Mouse (Mus musculus) hindbrain, embryonic 10.5 days (tissue): ENCODE results near the gene Hfm1. TPM values are rescaled to one million over a fixed set of nuclear protein-coding genes. Genes with fewer than 3 reads are reported as not detected.

Experiments used
- DNase-seq: peaks from one replicate; pipeline ENCODE4 v3.0.0-alpha.2; 2017; ENCODE audit warnings: low spot score
- H3K27ac ChIP-seq: fragments of 300-500 bp; sonication (generic); 2 replicates; pipeline ENCODE4 v1.5.1; 2016; ENCODE audit warnings: mild to moderate bottlenecking, moderate library complexity
- H3K27me3 ChIP-seq: fragments of 300-500 bp; sonication (generic); 2 replicates; pipeline ENCODE4 v1.6.1; 2016; ENCODE audit warnings: mild to moderate bottlenecking; ENCODE audit not compliant: poor library complexity, insufficient read depth, severe bottlenecking
- H3K36me3 ChIP-seq: fragments of 300-500 bp; sonication (generic); 2 replicates; pipeline ENCODE4 v1.6.1; 2016; ENCODE audit warnings: mild to moderate bottlenecking, moderate library complexity
- H3K4me1 ChIP-seq: fragments of 300-500 bp; sonication (generic); replicated peaks from 2 replicates; pipeline ENCODE4 v1.6.1; 2016; ENCODE audit warnings: mild to moderate bottlenecking
- H3K4me3 ChIP-seq: fragments of 300-500 bp; sonication (generic); 2 replicates; pipeline ENCODE4 v1.5.1; 2016; ENCODE audit warnings: mild to moderate bottlenecking, moderate library complexity
- H3K9me3 ChIP-seq: fragments of 300-500 bp; sonication (generic); 2 replicates; pipeline ENCODE4 v1.6.1; 2016; ENCODE audit warnings: mild to moderate bottlenecking, moderate library complexity
- WGBS: fragments of 180-500 bp; shearing (Covaris S2); methylation state at CpG from one replicate; pipeline ENCODE4 v1.1.7; 2016; 5-methylcytosine and 5-hydroxymethylcytosine counted together
- polyA plus RNA-seq: library from polyadenylated mRNA; unstranded; fragments of >200 nt; fragmentation: Nextera tagmentation; extraction: Ambion mirVana; gene quantifications from 2 replicates; pipeline ENCODE4 v1.2.1, GENCODE M21; 2016

The Hfm1 gene
- polyA plus RNA-seq, 1 experiment from 2014 or later, result 3.6 TPM

DNA sequence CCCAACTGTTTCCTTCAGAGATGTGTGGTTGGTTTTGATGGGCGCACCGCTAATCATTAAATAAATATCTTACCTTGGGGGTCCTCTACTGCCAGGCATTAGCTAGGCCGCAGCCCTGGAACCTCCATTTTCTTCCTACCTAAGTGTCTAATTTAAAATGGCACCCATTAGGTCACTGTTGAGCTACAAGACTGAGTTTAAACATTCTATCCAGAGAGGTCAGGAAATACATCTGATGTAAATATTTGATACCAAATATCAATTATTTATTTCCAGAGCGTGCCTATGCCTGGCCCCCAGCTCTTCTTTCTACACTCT, 207 bp upstream of the Hfm1 start:
- DNase-seq, result no peak
- WGBS, result 36% methylated on average over 4 of the region's 4 CpGs
- Histone ChIP-seq H3K9me3 (no peaks in the 10 kb centered on the region), H3K36me3 (peaks cover 4% of the 10 kb centered on the region), H3K27me3 (no peaks in the 10 kb centered on the region), H3K4me1 (peaks cover 17% of the 10 kb centered on the region), H3K27ac (peak overlapping the region; percentile 96), H3K4me3 (peak overlapping the region; percentile 81)

DNA sequence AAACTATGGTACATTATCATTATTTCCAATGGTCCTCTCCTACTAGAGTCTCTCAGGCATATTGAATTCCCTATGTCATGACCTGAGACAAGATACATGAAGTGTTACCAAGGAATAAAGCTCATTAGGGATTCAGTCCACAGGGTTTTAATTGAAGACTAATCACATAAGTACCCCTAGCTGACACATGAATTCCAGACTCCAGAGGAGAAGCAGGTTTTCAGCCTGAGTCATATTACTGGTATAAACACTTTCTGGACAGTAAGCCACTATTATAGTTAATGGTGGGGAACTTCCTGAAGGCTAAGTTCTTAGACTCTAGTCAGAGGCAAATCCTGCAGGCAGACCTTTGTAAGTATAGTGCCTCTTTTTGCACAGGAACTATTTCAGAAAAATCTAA, 6.8 kb downstream of the Hfm1 start:
- DNase-seq, result no peak
- no peak overlapping the region for H3K4me3 ChIP-seq
- H3K27ac ChIP-seq, result no peak overlapping the region
- H3K36me3 ChIP-seq, result peaks cover 5% of the 10 kb centered on the region
- no peaks in the 10 kb centered on the region for H3K4me1 ChIP-seq
- H3K27me3 ChIP-seq, result no peaks in the 10 kb centered on the region
- no peaks in the 10 kb centered on the region for H3K9me3 ChIP-seq

DNA sequence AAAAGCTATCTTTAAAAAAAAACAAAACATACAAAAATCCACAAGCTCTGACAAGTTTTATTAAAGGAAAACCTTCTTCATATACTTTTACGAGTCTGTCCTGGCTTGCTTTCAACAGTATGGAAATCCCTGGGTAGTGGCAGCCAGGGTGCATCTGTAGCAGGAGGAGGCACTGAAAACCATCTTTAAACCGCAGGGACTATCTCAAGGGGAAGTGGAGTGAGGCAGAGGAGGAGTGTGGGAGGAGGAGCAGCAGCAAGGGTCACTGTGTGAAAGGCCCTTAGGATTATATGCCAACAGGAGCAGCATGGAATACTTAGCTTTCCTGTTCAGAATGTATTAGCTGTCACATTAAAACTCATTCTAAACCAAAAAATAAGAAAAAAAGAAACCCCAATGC, 29.2 kb downstream of the Hfm1 start:
- Histone ChIP-seq H3K9me3 (no peaks in the 10 kb centered on the region), H3K27ac (no peak overlapping the region), H3K4me3 (no peak overlapping the region), H3K36me3 (no peaks in the 10 kb centered on the region), H3K27me3 (no peaks in the 10 kb centered on the region), H3K4me1 (no peaks in the 10 kb centered on the region)
- no peak for DNase-seq
- WGBS, result 76% methylated on average over 2 of the region's 2 CpGs

DNA sequence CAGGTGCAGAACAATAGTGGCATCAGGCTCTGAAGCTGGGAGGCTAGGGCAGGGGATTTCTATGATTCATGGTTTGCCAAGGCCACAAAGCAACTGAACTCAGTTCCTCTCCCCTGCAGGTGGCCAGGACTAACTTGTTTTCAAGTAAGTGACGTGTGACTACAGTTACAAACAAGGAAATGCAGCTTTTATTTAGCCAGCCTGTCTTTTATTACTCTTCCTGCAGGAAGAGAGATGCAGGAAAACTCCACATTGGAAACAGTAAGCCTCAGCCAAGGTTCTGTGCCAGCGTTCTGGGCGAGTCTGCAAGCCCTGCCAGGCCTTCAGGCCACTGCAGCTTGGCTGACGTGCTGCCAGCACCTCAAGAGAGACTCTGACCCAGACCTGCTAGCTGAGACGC, 34.3 kb downstream of the Hfm1 start:
- WGBS, result 31% methylated on average over 5 of the region's 5 CpGs

DNA sequence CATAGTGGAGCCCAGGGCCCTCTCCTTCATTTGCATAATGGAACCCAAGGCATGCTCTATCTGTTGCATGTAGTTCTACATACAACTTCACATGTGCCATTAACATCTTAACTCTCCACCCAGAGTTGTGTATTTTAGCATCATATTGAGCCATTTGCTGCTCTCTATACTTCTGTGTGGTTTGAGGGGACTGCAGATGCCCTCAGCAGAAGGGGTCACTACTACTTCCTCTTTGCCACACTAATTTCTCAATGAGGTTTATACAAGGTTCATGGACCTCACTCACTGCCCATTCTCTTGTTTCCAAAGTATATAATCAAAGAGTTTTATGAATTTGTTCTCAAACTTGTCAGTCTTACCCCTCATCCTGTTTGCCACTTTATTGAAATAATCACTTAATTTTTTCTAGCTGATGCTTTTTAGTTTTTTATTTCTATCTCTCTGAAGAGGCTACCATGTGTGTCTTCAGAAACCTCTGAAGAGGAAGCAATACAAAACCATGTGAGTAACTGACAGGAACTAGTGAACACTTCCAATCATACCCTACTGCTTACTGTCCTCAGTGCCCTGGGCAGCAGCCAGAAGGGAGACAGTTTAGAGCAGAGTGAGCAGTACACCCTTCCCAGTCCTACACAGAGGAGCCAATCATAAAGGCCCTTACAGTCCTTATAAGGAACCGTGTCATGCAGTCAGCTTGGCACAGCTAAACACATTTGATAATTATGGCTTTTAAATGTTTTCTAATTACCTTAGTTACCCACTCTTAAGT, 38.6 kb downstream of the Hfm1 start:
- H3K4me3 ChIP-seq, result no peak overlapping the region
- 78% methylated on average over 1 of the region's 1 CpGs for WGBS
- no peak for DNase-seq

More for the DNA sequence above, 34.3 kb downstream of the Hfm1 start:
- no peaks in the 10 kb centered on the region for H3K4me1 ChIP-seq
- DNase-seq, result no peak
- no peak overlapping the region for H3K4me3 ChIP-seq
- no peak overlapping the region for H3K27ac ChIP-seq
- no peaks in the 10 kb centered on the region for H3K27me3 ChIP-seq
- H3K9me3 ChIP-seq, result no peaks in the 10 kb centered on the region
- no peaks in the 10 kb centered on the region for H3K36me3 ChIP-seq

DNA sequence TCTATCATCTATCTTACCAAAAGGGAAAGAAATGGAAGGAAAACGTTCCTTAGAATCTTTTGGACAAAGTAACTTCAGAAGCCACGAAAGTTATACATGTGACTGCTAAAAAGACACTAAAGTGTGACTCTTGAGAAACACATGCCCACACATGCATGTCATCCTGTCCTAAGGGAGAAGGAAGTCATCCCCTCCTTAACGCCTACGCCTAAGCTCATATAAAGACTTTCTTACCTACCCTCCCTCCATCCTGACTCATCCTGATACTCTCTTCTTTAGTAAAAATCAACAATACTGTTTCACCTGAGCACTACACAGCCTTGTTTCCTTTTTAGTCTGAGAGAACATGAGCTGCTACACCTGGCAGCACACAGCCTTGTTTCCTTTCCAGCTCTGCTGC, 40.6 kb downstream of the Hfm1 start:
- Histone ChIP-seq H3K36me3 (no peaks in the 10 kb centered on the region), H3K4me3 (no peak overlapping the region), H3K4me1 (no peaks in the 10 kb centered on the region), H3K27me3 (no peaks in the 10 kb centered on the region), H3K27ac (no peak overlapping the region), H3K9me3 (no peaks in the 10 kb centered on the region)
- WGBS, result 86% methylated on average over 4 of the region's 4 CpGs
- DNase-seq, result no peak

More for the DNA sequence above, 38.6 kb downstream of the Hfm1 start:
- Histone ChIP-seq H3K4me1 (no peaks in the 10 kb centered on the region), H3K27ac (no peak overlapping the region), H3K27me3 (no peaks in the 10 kb centered on the region), H3K36me3 (no peaks in the 10 kb centered on the region), H3K9me3 (no peaks in the 10 kb centered on the region)

DNA sequence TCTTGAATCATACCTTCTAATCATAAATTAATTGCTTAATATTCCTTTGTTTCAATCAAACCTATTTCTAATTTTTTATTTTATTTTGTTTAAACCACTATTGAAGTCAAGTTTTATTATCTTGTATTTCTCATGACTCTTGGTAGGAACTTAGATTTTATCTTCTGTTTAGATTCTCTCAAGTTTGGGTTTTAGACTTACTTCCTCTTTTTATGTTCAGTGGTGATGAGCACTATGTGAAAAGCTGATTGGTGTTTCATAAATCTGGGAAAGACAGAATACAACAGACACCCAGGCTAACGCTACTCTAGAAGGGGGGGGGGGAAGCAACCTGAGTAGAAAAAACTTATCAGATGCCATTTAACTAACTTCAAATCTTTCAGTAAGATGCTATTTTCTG, 49.7 kb downstream of the Hfm1 start:
- no peaks in the 10 kb centered on the region for H3K36me3 ChIP-seq
- H3K9me3 ChIP-seq, result no peaks in the 10 kb centered on the region
- no peaks in the 10 kb centered on the region for H3K27me3 ChIP-seq
- no peaks in the 10 kb centered on the region for H3K4me1 ChIP-seq
- WGBS, result 88% methylated on average over 1 of the region's 1 CpGs
- no peak overlapping the region for H3K4me3 ChIP-seq
- DNase-seq, result no peak
- H3K27ac ChIP-seq, result no peak overlapping the region

DNA sequence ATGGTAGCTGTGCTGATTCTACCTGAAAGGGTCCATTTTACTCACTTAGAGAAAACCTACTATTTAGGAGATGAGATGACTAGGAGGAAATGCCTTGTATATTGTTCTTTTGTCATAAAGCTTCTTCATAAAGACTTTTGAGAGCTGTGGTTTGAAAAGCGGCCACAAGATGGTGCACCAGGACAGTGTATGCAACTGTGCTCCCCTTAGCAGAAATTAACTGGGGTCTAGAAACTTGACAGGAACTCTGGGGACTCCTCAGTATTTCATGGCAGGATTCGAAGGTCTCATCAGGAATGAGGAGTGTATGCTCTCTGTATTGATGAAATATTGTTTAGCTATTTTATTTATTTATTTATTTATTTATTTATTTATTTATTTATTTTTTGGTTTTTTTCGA, 65.7 kb downstream of the Hfm1 start:
- H3K4me3 ChIP-seq, result no peak overlapping the region
- no peak overlapping the region for H3K27ac ChIP-seq
- DNase-seq, result peak; percentile 64
- 43% methylated on average over 3 of the region's 3 CpGs for WGBS
- no peaks in the 10 kb centered on the region for H3K9me3 ChIP-seq
- no peaks in the 10 kb centered on the region for H3K4me1 ChIP-seq
- H3K36me3 ChIP-seq, result no peaks in the 10 kb centered on the region
- H3K27me3 ChIP-seq, result no peaks in the 10 kb centered on the region

DNA sequence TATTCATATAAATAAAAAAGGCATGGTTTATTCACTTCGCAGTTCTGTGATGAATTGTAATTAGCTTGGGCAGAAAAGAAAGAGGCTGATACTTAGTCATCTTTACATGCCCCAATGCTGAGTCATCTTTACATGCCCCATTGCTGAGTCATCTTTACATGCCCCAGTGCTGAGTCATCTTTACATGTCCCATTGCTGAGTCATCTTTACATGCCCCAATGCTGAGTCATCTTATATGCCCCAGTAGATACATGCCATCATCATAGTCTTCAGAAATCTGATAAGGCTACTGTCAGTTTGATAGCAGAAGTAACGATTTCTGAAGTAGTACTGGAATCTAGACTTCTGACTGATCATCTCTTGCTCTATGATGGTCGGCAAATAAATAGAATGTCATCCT, 72.8 kb downstream of the Hfm1 start:
- Histone ChIP-seq H3K4me1 (no peaks in the 10 kb centered on the region), H3K9me3 (no peaks in the 10 kb centered on the region), H3K4me3 (no peak overlapping the region), H3K36me3 (no peaks in the 10 kb centered on the region), H3K27me3 (no peaks in the 10 kb centered on the region), H3K27ac (no peak overlapping the region)
- WGBS, result 92% methylated on average over 3 of the region's 3 CpGs
- no peak for DNase-seq

DNA sequence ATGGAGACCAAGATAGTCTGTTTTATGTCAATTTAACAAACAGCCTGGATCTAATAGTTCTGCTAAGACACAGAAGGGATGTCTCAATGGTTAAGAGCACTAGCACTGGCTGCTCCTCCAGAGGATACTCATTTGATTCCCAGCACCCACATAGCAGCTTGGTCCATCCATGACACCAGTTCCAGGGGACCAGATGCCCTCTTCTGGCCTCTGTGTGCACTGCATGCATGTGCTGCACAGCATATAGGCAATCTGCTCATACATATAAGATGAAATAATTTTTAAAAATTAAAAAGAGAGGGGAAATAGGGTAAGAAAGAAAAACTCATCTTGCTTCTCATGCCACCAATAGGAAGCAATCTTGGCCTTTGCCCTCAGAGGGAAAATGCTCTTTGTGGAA, 79.1 kb downstream of the Hfm1 start:
- Histone ChIP-seq H3K9me3 (no peaks in the 10 kb centered on the region), H3K36me3 (no peaks in the 10 kb centered on the region), H3K27ac (no peak overlapping the region), H3K4me3 (no peak overlapping the region), H3K27me3 (no peaks in the 10 kb centered on the region), H3K4me1 (no peaks in the 10 kb centered on the region)
- no peak for DNase-seq

DNA sequence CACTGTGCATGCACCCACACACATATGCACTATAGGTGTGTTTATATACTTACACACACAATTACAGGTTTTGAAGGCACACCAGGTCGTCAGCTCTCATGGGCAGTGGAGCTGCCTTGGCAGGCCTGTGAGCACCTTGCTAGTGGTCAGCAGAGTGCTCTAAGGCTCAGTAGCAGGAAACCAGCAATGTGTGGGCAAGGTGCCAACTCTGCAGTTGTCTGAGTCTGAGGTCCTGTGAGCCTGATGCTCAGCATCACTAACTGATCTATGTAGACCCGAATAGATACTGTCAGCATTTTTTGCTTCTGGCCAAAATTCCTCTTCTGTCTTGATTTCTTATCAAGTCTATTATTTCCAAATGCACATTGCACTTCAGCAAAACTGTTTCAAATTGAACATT, 82.2 kb downstream of the Hfm1 start:
- 79% methylated on average over 2 of the region's 2 CpGs for WGBS
- no peak for DNase-seq
- no peak overlapping the region for H3K27ac ChIP-seq
- H3K9me3 ChIP-seq, result no peaks in the 10 kb centered on the region
- no peaks in the 10 kb centered on the region for H3K4me1 ChIP-seq
- H3K27me3 ChIP-seq, result no peaks in the 10 kb centered on the region
- no peak overlapping the region for H3K4me3 ChIP-seq
- H3K36me3 ChIP-seq, result no peaks in the 10 kb centered on the region

DNA sequence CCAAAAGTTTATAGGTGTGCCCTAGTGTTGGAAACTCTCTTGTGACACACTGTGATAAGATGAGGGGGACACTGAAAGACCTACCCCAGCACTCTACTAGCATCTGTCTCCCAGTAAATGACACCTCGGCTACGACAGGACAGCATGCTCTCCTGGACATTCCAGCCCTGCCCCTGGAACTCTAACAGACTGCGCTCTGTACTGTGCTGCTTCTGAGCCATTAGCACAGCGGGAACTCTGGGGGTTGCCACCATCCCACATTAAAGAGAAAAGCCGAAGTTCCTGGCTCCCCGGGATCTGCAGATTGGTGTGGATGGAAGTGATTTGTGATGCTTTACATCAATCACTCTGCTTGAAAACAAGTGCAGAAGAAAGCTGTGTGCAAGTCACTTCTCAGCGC, 93.1 kb downstream of the Hfm1 start:
- DNase-seq, result no peak
- H3K27me3 ChIP-seq, result no peaks in the 10 kb centered on the region
- H3K4me1 ChIP-seq, result peaks cover 6% of the 10 kb centered on the region; the same call in 1 of the 2 replicates
- 20% methylated on average over 7 of the region's 7 CpGs for WGBS
- no peaks in the 10 kb centered on the region for H3K9me3 ChIP-seq
- H3K36me3 ChIP-seq, result no peaks in the 10 kb centered on the region
- H3K4me3 ChIP-seq, result no peak overlapping the region
- no peak overlapping the region for H3K27ac ChIP-seq

DNA sequence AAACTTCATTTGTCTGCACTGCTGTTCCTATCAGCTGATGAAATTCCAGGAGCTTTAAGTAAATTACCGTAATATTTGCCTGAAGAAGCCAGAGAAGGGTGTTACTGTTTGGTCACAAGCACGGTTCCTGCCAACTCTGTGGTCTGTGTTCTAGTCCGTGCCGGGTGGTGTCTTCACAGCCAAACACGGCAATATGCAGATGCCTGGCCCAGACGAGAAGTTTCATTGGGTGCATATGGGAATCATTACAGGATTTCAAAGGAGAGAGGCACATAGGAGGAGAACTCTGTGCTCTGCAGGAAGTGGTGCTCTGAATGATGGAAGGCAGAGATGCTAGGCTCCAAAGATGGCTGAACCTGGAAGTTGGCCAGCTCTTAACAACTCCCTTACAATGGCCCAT, 94.7 kb downstream of the Hfm1 start:
- Histone ChIP-seq H3K27ac (no peak overlapping the region), H3K4me1 (peaks cover 6% of the 10 kb centered on the region; the same call in 1 of the 2 replicates), H3K9me3 (no peaks in the 10 kb centered on the region), H3K27me3 (0 out of 2 replicates have a peak, but pooled peaks cover 3% of the 10 kb centered on the region), H3K4me3 (no peak overlapping the region), H3K36me3 (no peaks in the 10 kb centered on the region)
- no peak for DNase-seq
- 71% methylated on average over 6 of the region's 6 CpGs for WGBS

DNA sequence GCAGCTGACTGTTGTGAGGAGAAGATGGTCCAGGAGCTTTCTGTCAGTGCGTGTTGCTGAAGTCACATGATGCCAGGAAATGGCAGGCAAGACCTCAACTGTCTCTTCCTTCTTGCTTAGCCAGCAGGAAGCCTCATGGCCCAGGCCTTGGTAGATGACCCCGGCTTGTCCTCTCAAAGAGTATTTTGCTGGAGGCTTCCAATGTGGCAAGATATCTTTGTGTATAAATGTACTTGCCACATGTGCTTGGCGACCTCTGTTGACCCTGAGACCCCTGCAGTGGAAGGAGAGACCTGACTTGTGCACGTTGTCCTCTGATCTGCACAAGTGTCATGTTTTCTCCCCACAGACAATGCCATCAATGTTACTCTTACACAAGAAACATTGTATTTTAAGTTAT, 95.3 kb downstream of the Hfm1 start:
- Histone ChIP-seq H3K4me1 (peaks cover 10% of the 10 kb centered on the region), H3K9me3 (no peaks in the 10 kb centered on the region), H3K27me3 (0 out of 2 replicates have a peak, but pooled peaks cover 3% of the 10 kb centered on the region), H3K36me3 (no peaks in the 10 kb centered on the region), H3K4me3 (no peak overlapping the region), H3K27ac (no peak overlapping the region)
- DNase-seq, result no peak
- 67% methylated on average over 4 of the region's 4 CpGs for WGBS
